12 mouse cellular contexts compared by ENCODE assay signal in the genomic region with DNA sequence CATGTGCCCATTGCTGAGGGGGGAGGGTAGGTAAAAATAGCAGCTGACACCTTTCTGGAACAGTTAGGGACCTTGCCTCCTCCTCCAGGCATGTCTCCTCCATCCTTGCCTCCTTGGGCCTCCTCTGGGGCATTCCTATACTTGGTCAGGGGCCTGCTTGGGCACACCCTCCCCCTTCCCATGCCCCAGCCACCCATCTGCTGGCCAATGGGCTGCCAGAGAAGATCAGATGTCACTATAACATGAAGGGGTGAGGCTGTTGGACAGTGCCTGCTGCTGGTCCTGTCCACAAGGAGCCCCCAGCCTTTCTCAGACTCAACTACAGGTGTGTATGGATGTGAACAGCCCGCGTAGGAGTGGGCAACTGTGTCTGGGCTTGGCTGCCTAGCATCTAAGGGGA. TPM values are rescaled to one million over a fixed set of nuclear protein-coding genes. Genes with fewer than 3 reads are reported as not detected.
DNase-seq lines count a peak whose midpoint lies in the region; ATAC-seq and TF ChIP-seq lines count a peak whose summit lies in the region.
"Had no signal": no experiment of that assay in that cellular context is flagged by ENCODE, and none has a peak within 500 bp of the region (broad histone marks: within the 10 kb centered on the region; RNA-seq: fewer than 3 reads in every experiment).

A gene (plus strand): TSS at position 262 of the 400 bp plus-strand sequence.

- H3K9ac ChIP-seq in kidney, embryonic 15.5 days = no peak within 1 kb of the TSS
- no peak within 1 kb of the TSS for H3K9ac ChIP-seq in limb, embryonic 14.5 days (ENCODE audit: low read depth, low read length, severe bottlenecking)
- H3K9ac ChIP-seq: liver, postnatal 0 days; midbrain, embryonic 12.5 days had no signal

- peak within 1 kb of the TSS; percentile 73 for H3K27ac ChIP-seq in kidney, embryonic 15.5 days
- H3K27ac ChIP-seq in limb, embryonic 14.5 days (replicated peaks; ENCODE audit: low read depth, low read length) = peak within 1 kb of the TSS; percentile 9; the same call in 1 of the 2 replicates
- H3K27ac ChIP-seq: midbrain, embryonic 12.5 days had no signal

- H3K9me3 ChIP-seq in kidney, embryonic 15.5 days (replicated peaks) = no peaks in the 10 kb centered on the region
- no peaks in the 10 kb centered on the region for H3K9me3 ChIP-seq in limb, embryonic 14.5 days (ENCODE audit: control insufficient read depth, low read length)
- H3K9me3 ChIP-seq: midbrain, embryonic 12.5 days had no signal

- H3K36me3 ChIP-seq in kidney, embryonic 15.5 days = peaks cover 25% of the 10 kb centered on the region
- no peaks in the 10 kb centered on the region for H3K36me3 ChIP-seq in limb, embryonic 14.5 days (ENCODE audit: control insufficient read depth, insufficient read depth, low read length)
- H3K36me3 ChIP-seq: midbrain, embryonic 12.5 days had no signal

- no peaks in the 10 kb centered on the region for H3K27me3 ChIP-seq in kidney, embryonic 15.5 days
- H3K27me3 ChIP-seq in limb, embryonic 14.5 days (ENCODE audit: control insufficient read depth, insufficient read depth, low read length) = no peaks in the 10 kb centered on the region
- H3K27me3 ChIP-seq: midbrain, embryonic 12.5 days had no signal

- DNase-seq in adrenal gland, postnatal 4 days (ENCODE audit: low spot score in 2 of 2) = no peak
- DNase-seq in adrenal gland, postnatal 36 days = no peak
- no peak for DNase-seq in kidney, postnatal 36 days
- DNase-seq in gastrocnemius, adult 18-20 months (ENCODE audit: low spot score) = peak; percentile 90
- no peak for DNase-seq in limb, embryonic 14.5 days (ENCODE audit: low spot score)
- DNase-seq in yolk sac, embryonic 10.5 days (ENCODE audit: low spot score) = no peak
- no peak for DNase-seq in natural killer cell, adult 2 months (ENCODE audit: low spot score in 2 of 2)
- DNase-seq: liver, postnatal 0 days; spleen, adult 18-20 months had no signal

- TF ChIP-seq POLR2A in limb, embryonic 14.5 days (IDR thresholded peaks at IDR 0.05; ENCODE audit: borderline replicate concordance, extremely low read depth, insufficient read depth, insufficient read length) = no peak

- H3K4me2 ChIP-seq in kidney, embryonic 15.5 days = no peak within 1 kb of the TSS
- H3K4me2 ChIP-seq in limb, embryonic 14.5 days (replicated peaks; ENCODE audit: low read depth, low read length, severe bottlenecking) = no peak within 1 kb of the TSS
- H3K4me2 ChIP-seq: midbrain, embryonic 12.5 days had no signal

- ATAC-seq in kidney, embryonic 15.5 days (replicated peaks; ENCODE audit: low FRiP score) = no peak
- ATAC-seq in limb, embryonic 14.5 days (ENCODE audit: low FRiP score, low read depth) = no peak
- ATAC-seq: liver, postnatal 0 days had no signal

- WGBS in kidney, embryonic 15.5 days = 91% methylated on average over 2 of the region's 2 CpGs
- 86% methylated on average over 2 of the region's 2 CpGs for WGBS in limb, embryonic 14.5 days

- no peak within 1 kb of the TSS for H3K4me3 ChIP-seq in kidney, embryonic 15.5 days (replicated peaks)
- no peak within 1 kb of the TSS for H3K4me3 ChIP-seq in limb, embryonic 14.5 days (replicated peaks; ENCODE audit: low read length)
- H3K4me3 ChIP-seq: midbrain, embryonic 12.5 days had no signal

- peaks cover 29% of the 10 kb centered on the region for H3K4me1 ChIP-seq in kidney, embryonic 15.5 days
- H3K4me1 ChIP-seq in limb, embryonic 14.5 days (ENCODE audit: control insufficient read depth, insufficient read depth, low read length) = 0 out of 2 replicates have a peak, but pooled peaks cover 3% of the 10 kb centered on the region
- H3K4me1 ChIP-seq: midbrain, embryonic 12.5 days had no signal

RNA-seq across cellular contexts. Expression of the gene that starts here (rescaled TPM):
- 100 to 1,000 TPM; 118 to 299 TPM for total RNA-seq in adrenal gland, postnatal 4 days (2021)
- 1 to 10 TPM in 1 of 2 experiments, under 1 TPM in 1; 0.40 to 1.2 TPM for total RNA-seq in adrenal gland, postnatal 36 days (2021)
- polyA plus RNA-seq in kidney, embryonic 15.5 days (2015; fragmentation: Nextera tagmentation; extraction: Ambion mirVana) = 23.5 and 46.2 TPM in 2 replicates
- total RNA-seq in gastrocnemius, adult 18-20 months (2021) = over 10,000 TPM; 35,269 to 35,976 TPM
- 42.5 and 114 TPM in 2 replicates for polyA plus RNA-seq in limb, embryonic 14.5 days (2012; rRNA removed)
- polyA plus RNA-seq in limb, embryonic 14.5 days (2014; fragmentation: Nextera tagmentation; extraction: Ambion mirVana) = 101 and 183 TPM in 2 replicates
- total RNA-seq: MEL had no signal

Comparison
In these comparisons a context has a peak if more than half of its experiments do, and no peak if none do; other contexts are left out.
1. RNA of the gene that starts here (total RNA-seq): 35,269 to 35,976 TPM in gastrocnemius, adult 18-20 months; 118 to 299 TPM in adrenal gland, postnatal 4 days and 0.40 to 1.2 TPM in adrenal gland, postnatal 36 days; every median in the first group is over 100 times any median in the second.